In the genomic region with DNA sequence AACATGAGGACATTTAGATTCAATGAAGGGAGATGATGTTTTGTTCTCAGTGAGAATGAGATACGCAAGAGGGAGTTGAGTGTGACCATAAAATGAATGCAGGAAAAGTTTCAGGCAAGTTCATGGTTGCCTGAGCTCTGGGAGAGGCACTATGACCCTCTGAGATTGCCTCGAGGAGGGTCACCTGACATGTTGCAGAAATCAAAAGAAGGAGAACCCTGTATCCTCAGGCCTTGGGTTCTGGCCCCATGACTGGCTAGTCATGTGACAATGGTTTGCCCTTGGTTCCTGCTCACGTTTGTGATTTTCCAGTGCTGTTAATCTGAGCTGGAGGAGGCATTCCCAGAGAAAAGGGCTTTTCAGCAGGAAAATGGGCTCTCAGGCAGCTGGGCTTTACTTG, we compare ENCODE assay signal across 8 mouse cellular contexts.
"Had no signal": no experiment of that assay in that cellular context is flagged by ENCODE, and none has a peak within 500 bp of the region (broad histone marks: within the 10 kb centered on the region; RNA-seq: fewer than 3 reads in every experiment).

No protein-coding gene starts in this region.

- H3K27ac ChIP-seq: layer of hippocampus, adult 2 months; limb, embryonic 15.5 days; liver, embryonic 12.5 days; midbrain, embryonic 13.5 days; stomach, embryonic 15.5 days had no signal

- H3K9ac ChIP-seq: limb, embryonic 15.5 days; liver, embryonic 12.5 days; lung, embryonic 14.5 days; midbrain, embryonic 13.5 days; stomach, embryonic 15.5 days had no signal

- H3K4me3 ChIP-seq: layer of hippocampus, adult 2 months; limb, embryonic 15.5 days; liver, embryonic 12.5 days; midbrain, embryonic 13.5 days; stomach, embryonic 15.5 days had no signal

- H3K4me2 ChIP-seq: limb, embryonic 15.5 days; liver, embryonic 12.5 days; lung, embryonic 14.5 days; midbrain, embryonic 13.5 days; stomach, embryonic 15.5 days had no signal

- H3K9me3 ChIP-seq: limb, embryonic 15.5 days; liver, embryonic 12.5 days; midbrain, embryonic 13.5 days; stomach, embryonic 15.5 days had no signal

- H3K36me3 ChIP-seq: limb, embryonic 15.5 days; liver, embryonic 12.5 days; midbrain, embryonic 13.5 days; stomach, embryonic 15.5 days had no signal

- ATAC-seq: liver, embryonic 12.5 days; midbrain, embryonic 13.5 days had no signal

- H3K4me1 ChIP-seq: limb, embryonic 15.5 days; liver, embryonic 12.5 days; stomach, embryonic 15.5 days had no signal

- H3K27me3 ChIP-seq: limb, embryonic 15.5 days; midbrain, embryonic 13.5 days; stomach, embryonic 15.5 days had no signal

- DNase-seq: lung, embryonic 14.5 days; thymus, adult 2 months; thymus, postnatal 25 days had no signal
